Mouse (Mus musculus): ENCODE measurements around the gene Cd69.

Cd69 gene

GRCm38 (mm10) chr6:129275220-129275619 lies at the start of gene Cd69:
Cd69 (minus strand) TSS chr6:129275436.
- ChIA-PET CTCF (no interaction called here), POLR2A (interaction anchor here in 2 of 4 experiments (0.6 to 0.8 kb wide), 2 partner anchors 10 to 40 kb away, joined by 3 to 9 read pairs; no protein-coding TSS in a partner anchor)

DNA sequence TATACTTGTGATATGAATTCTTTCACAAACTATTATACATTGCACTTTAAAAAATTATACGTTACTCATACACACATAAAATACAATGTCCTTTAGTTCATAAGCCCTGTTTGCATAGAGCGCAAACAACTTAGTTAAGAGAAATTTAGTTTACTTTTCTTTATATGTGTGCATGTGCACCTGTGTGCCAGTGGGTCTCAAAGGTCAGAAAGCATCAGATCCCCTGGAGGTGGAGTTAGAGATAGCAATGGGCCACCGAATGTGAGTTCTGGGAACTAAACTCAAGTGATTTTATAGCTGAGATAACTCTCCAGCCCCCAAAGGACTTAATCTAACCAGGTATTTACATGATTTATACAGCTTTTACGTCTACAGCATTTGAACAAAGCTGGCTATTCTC lies 44.1 kb upstream of the Cd69 start:
- POLR2A ChIA-PET: no interaction called here
- CTCF ChIA-PET: no interaction called here

DNA sequence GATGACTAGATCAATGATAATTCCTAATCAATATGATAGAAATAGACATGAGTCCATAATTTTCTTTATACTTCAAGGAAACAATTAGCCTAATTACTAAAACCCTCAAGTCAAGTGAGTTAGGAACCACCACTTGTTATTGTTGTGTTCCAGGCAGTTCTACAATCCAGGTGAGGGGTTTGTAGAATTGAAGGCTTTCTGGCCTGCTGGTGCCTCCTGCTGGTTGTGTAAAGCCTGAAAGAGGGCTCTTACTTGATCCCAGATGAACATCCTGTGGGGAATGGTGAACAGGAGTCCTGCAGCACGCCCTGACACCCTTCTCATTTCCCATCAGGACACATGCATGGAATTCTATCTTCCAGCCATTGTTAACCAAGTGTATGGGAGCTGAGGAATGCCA lies 43.2 kb upstream of the Cd69 start:
- ChIA-PET CTCF (no interaction called here), POLR2A (no interaction called here)

DNA sequence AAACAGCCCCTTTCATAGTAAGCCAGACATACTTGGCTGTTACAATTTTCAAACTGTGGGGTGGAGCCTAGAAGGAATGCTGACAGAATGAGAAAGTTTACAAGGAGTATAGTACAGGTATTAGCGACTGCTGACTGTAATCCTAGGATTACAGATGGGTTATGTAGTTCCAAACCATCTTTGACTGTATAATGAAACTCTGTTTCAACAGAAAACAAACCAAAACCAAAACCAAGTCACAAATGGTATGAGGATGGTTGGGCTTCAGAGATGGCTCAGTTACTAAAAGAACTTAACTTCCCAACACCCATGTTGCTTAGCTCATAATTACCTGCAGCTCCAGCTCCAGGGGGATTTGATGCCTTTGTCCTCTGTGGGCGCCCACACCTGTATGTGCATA lies 41.2 kb upstream of the Cd69 start:
- POLR2A ChIA-PET: no interaction called here
- CTCF ChIA-PET: no interaction called here

- POLR2A ChIA-PET: no interaction called here
- CTCF ChIA-PET: no interaction called here
These were observed 40.5 kb upstream of the Cd69 start for GRCm38 (mm10) chr6:129315698-129316097.

- CTCF ChIA-PET: no interaction called here
These were observed 39.5 kb upstream of the Cd69 start for GRCm38 (mm10) chr6:129314655-129315168.

DNA sequence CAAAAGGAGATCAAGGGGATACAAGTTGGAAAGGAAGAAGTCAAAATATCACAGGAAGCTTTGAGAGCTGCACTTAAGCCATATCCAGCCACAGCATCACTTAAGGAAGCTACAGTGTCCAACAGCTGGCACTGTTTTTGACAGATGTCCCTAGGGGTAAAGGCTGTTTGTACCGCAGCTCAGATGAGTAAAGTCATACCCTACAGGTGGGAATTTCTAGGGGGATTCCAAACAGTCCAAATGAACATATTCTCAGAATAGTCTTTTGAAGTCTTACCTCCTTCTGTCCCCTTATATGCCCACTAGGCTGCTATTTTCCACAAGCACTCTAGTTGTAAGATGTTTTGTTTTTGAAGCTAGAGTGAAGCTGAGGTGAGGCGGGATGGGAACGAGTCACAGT lies 37.3 kb upstream of the Cd69 start:
- CTCF ChIA-PET: no interaction called here
- POLR2A ChIA-PET: no interaction called here

More at GRCm38 (mm10) chr6:129314655-129315168, 39.5 kb upstream of the Cd69 start:
- POLR2A ChIA-PET: no interaction called here

DNA sequence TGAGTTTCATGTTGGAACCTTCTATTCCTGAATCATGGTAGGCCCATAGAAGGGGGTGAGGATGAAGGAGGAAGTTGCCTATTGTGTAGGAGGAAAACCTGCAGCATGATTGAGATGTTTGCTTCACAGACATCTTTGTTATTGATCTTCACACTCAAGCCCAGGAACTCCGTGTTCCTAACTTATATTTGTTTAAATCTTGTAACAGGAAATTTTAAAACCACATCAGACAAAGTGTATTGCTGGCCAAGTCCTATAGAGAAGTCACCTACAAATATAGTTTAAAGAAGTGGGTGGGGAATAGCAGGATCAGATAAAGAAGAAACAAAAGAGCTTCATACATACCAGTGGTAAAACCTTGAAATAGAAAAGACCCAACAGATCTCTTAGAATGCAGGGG lies 28.9 kb upstream of the Cd69 start:
- POLR2A ChIA-PET: no interaction called here
- CTCF ChIA-PET: no interaction called here

DNA sequence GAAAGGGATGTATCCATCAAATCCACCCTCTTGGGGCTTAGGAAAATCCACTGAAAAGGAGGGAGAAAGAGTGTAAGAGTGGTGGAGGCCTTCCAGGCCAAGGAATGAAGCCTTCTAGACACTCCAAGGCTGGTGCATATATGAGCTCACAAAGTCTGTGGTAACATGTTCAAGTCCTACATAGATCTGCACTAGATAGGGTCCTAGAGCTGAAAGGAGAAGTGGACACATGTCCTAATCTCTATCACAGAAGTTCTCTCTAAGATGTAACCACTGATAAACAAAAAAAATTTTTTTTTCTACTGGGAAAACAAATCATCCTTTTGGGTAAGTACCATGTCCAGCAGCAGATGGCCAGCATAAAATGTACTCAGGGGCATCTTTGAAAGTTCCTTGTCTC lies 13.5 kb upstream of the Cd69 start:
- ChIA-PET CTCF (no interaction called here), POLR2A (no interaction called here)

GRCm38 (mm10) chr6:129284384-129285104 lies 9.3 kb upstream of the Cd69 start:
- POLR2A ChIA-PET: no interaction called here
- CTCF ChIA-PET: no interaction called here

DNA sequence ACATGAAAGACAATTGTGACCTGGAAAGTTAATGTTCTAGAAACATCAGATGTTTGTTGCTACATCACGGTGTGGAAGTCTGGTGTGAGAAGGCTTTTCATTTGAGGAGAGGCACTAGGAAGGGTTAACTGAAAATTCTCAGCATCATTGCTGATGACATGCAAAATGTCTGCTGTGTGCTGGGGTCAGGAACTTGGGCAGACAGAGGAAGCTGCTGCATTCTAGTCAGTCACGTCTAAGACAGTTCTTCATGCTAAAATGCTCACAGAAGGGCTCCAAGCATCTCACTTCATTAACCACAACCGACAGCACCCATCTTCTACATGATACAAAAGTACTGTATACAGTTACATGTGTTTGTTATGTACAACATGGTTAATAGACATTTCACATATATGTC lies 8.0 kb upstream of the Cd69 start:
- ChIA-PET POLR2A (no interaction called here), CTCF (no interaction called here)

DNA sequence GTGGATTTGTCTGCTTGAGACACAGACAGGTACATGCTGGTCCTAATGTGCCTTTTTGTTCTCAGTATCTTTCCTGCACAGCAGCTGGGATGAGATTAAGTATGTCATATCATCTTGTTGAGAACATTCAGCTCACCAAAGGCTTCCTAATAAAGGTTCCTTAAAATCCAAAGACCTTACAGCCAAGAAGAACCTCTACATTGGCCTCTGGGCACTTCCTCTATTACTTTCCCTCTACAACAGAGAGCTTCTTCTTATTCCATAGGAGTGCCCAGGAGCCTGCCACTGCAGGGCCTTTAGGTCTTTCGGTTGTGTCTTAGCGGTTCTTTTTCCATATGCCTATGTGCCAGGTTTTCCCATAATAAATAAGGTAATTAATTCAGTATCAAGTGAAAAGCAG lies 1.2 kb upstream of the Cd69 start:
- POLR2A ChIA-PET: no interaction called here
- CTCF ChIA-PET: no interaction called here

GRCm38 (mm10) chr6:129275624-129276203 lies 478 bp upstream of the Cd69 start:
- ChIA-PET POLR2A (interaction anchor here in 1 of 4 experiments (0.8 kb wide), 1 partner anchor 11 kb away, joined by 3 read pairs; no protein-coding TSS in a partner anchor), CTCF (no interaction called here)

GRCm38 (mm10) chr6:129274476-129274875 lies 760 bp downstream of the Cd69 start:
- ChIA-PET CTCF (no interaction called here), POLR2A (no interaction called here)

- ChIA-PET CTCF (no interaction called here), POLR2A (no interaction called here)
These were observed 1.6 kb downstream of the Cd69 start for GRCm38 (mm10) chr6:129273662-129274061.

- ChIA-PET CTCF (no interaction called here), POLR2A (no interaction called here)
These were observed 8.7 kb downstream of the Cd69 start for GRCm38 (mm10) chr6:129266438-129267022.

- CTCF ChIA-PET: interaction anchor here in 1 of 4 experiments (1.0 kb wide), 1 partner anchor 17 kb away, joined by 3 read pairs; no protein-coding TSS in a partner anchor
- POLR2A ChIA-PET: interaction anchor here in 1 of 4 experiments (1.1 kb wide), 1 partner anchor 10 kb away, joined by 3 read pairs; the partner anchor contains the start of gene Cd69
These were observed 9.4 kb downstream of the Cd69 start for GRCm38 (mm10) chr6:129265821-129266220.

DNA sequence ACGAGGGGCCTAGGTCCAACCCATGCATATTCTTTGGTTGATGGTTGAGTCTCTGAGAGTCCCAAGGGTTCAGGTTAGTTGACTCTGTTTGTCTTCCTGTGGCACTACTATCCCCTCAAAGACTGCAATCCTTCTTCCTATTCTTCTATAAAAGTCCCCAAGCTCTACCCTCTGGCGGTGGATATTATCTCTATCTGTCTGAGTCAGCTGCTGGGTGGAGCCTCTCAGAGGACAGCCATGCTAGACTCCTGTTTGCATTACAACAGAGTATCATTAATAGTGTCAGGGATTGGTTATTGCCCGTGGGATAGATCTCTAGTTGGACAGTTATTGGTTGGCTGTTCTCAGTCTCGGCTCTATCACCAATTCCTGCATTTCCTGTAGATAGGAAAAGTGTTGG lies 14.3 kb downstream of the Cd69 start:
- ChIA-PET POLR2A (no interaction called here), CTCF (interaction anchor here (0.5 to 1.8 kb wide), 12 partner anchors 10 to 415 kb away, joined by 3 to 12 read pairs (median 4); no protein-coding TSS in a partner anchor)

GRCm38 (mm10) chr6:129260034-129260433 lies 15.2 kb downstream of the Cd69 start:
- CTCF ChIA-PET: interaction anchor here (0.5 to 1.8 kb wide), 11 partner anchors 10 to 497 kb away, joined by 3 to 12 read pairs (median 4); no protein-coding TSS in a partner anchor
- POLR2A ChIA-PET: interaction anchor here in 1 of 4 experiments (0.7 kb wide), 1 partner anchor 773 kb away, joined by 3 read pairs; no protein-coding TSS in a partner anchor

- ChIA-PET CTCF (interaction anchor here in 2 of 4 experiments (0.6 to 2.9 kb wide), 7 partner anchors 18 to 941 kb away, joined by 3 to 12 read pairs (median 5); no protein-coding TSS in a partner anchor), POLR2A (no interaction called here)
These were observed 19.2 kb downstream of the Cd69 start for GRCm38 (mm10) chr6:129256018-129256417.
